In genomic region chr5:137054299-137054698, GRCm38 (mm10) we compare ENCODE assay signal across 18 mouse cellular contexts. TPM values are rescaled to one million over a fixed set of nuclear protein-coding genes. Genes with fewer than 3 reads are reported as not detected.
DNase-seq lines count a peak whose midpoint lies in the region; ATAC-seq and TF ChIP-seq lines count a peak whose summit lies in the region.
"Had no signal": no experiment of that assay in that cellular context is flagged by ENCODE, and none has a peak within 500 bp of the region (broad histone marks: within the 10 kb centered on the region; RNA-seq: fewer than 3 reads in every experiment).

No protein-coding gene starts in this region.

- TF ChIP-seq CTCF in layer of hippocampus, adult 2 months (conservative IDR thresholded peaks at IDR 0.05) = no peak

- DNase-seq in layer of hippocampus, adult 2 months (ENCODE audit: low spot score in 2 of 2) = no peak
- DNase-seq in layer of hippocampus, adult 9-10 months (ENCODE audit: low spot score) = no peak
- no peak for DNase-seq in kidney, adult 11 months
- no peak for DNase-seq in kidney, adult 9 months
- DNase-seq: adrenal gland, adult 8-10 months; adrenal gland, postnatal 14 days; cerebellum, adult 11-12 months; cerebellum, adult 2 months; cerebellum, adult 9-10 months; cerebellum, postnatal 10 days; cerebellum, postnatal 25 days had no signal

- ATAC-seq in erythroid progenitor cell, adult 5-6 weeks (replicated peaks; ENCODE audit: low FRiP score, poor library complexity, severe bottlenecking) = peak; percentile 34; the same call in 1 of the 2 replicates
- ATAC-seq: forebrain, embryonic 14.5 days; forebrain, embryonic 16.5 days had no signal

- H3K4me3 ChIP-seq in layer of hippocampus, adult 2 months = no peak overlapping the region
- H3K4me3 ChIP-seq: embryonic facial prominence, embryonic 10.5 days; embryonic facial prominence, embryonic 12.5 days; forebrain, embryonic 10.5 days; forebrain, embryonic 12.5 days had no signal

- peak overlapping the region; percentile 93; the same call in 1 of the 2 replicates for H3K27ac ChIP-seq in layer of hippocampus, adult 2 months
- H3K27ac ChIP-seq: embryonic facial prominence, embryonic 10.5 days; embryonic facial prominence, embryonic 12.5 days; forebrain, embryonic 10.5 days; forebrain, embryonic 12.5 days had no signal

RNA-seq across cellular contexts. Expression of gene Ap1s1, which starts 8.4 kb away (rescaled TPM):
- 100 to 1,000 TPM; 298 to 323 TPM for total RNA-seq in layer of hippocampus, adult 2 months (2021)
- total RNA-seq in erythroid progenitor cell, adult 5-6 weeks (2015; ENCODE audit: low replicate concordance) = 6.5 and 8.4 TPM in 2 replicates
- 18.7 and 26.5 TPM in 2 replicates for total RNA-seq in erythroid progenitor cell, adult 5-6 weeks (2017; ENCODE audit: low replicate concordance)

RNA-seq across cellular contexts. Expression of gene Serpine1, which starts 17.8 kb away (rescaled TPM):
- total RNA-seq in layer of hippocampus, adult 2 months (2021) = under 1 TPM; 0.38 to 0.52 TPM
- total RNA-seq in erythroid progenitor cell, adult 5-6 weeks (2015; ENCODE audit: low replicate concordance) = not detected in 2 replicates
- not detected in 2 replicates for total RNA-seq in erythroid progenitor cell, adult 5-6 weeks (2017; ENCODE audit: low replicate concordance)

RNA-seq across cellular contexts. Expression of gene Vgf, which starts 28.1 kb away (rescaled TPM):
- 100 to 1,000 TPM; 180 to 212 TPM for total RNA-seq in layer of hippocampus, adult 2 months (2021)
- not detected in 2 replicates for total RNA-seq in erythroid progenitor cell, adult 5-6 weeks (2015; ENCODE audit: low replicate concordance)
- total RNA-seq in erythroid progenitor cell, adult 5-6 weeks (2017; ENCODE audit: low replicate concordance) = not detected in 2 replicates

Comparison
In these comparisons a context has a peak if more than half of its experiments do, and no peak if none do; other contexts are left out.
1. RNA of gene Ap1s1, which starts 8.4 kb away (total RNA-seq): 298 to 323 TPM in layer of hippocampus, adult 2 months; 6.5 to 26.5 TPM in erythroid progenitor cell, adult 5-6 weeks; every median in the first group is over 10 times any median in the second.
2. RNA of gene Vgf, which starts 28.1 kb away (total RNA-seq): 180 to 212 TPM in layer of hippocampus, adult 2 months; not detected in erythroid progenitor cell, adult 5-6 weeks; every median in the first group is over 100 times any median in the second.